Mouse (Mus musculus) G1E (cell line): ENCODE measurements around the gene Fpr-rs6. TPM values are rescaled to one million over a fixed set of nuclear protein-coding genes. Genes with fewer than 3 reads are reported as not detected.

ENCODE experiments used
- ATAC-seq: 2 replicates; pipeline ENCODE4 v1.8.0; 2016; ENCODE audit warnings: mild to moderate bottlenecking; ENCODE audit not compliant: insufficient number of reproducible peaks, poor library complexity, low FRiP score, severe bottlenecking; ENCODE audit errors: extremely low read depth
- DNase-seq: peaks from one replicate; pipeline ENCODE4 v3.0.0; 2012; ENCODE audit warnings: low spot score
- H3K27me3 ChIP-seq: 2 replicates; pipeline ENCODE4 v1.6.1; 2012; ENCODE audit warnings: mild to moderate bottlenecking, low read length, inconsistent platforms; ENCODE audit not compliant: insufficient read depth
- H3K36me3 ChIP-seq: replicated peaks from 2 replicates; pipeline ENCODE3; 2012; ENCODE audit warnings: mild to moderate bottlenecking, inconsistent platforms
- H3K4me1 ChIP-seq: 2 replicates; pipeline ENCODE4 v1.6.1; 2012; ENCODE audit warnings: low read depth, low read length, inconsistent platforms, mixed read lengths; ENCODE audit not compliant: insufficient read depth
- H3K4me3 ChIP-seq: 2 replicates; pipeline ENCODE4 v1.5.1; 2012; ENCODE audit warnings: low read depth, mild to moderate bottlenecking, inconsistent platforms, low read length, moderate library complexity, mixed read lengths
- H3K9me3 ChIP-seq: replicated peaks from 2 replicates; pipeline ENCODE4 v1.6.1; 2012; ENCODE audit warnings: inconsistent platforms
- CTCF ChIP-seq: IDR thresholded peaks from 2 replicates; pipeline ENCODE4 v1.5.1; 2012; ENCODE audit warnings: low read depth, low read length, inconsistent platforms, mixed read lengths
- GATA1 ChIP-seq: IDR thresholded peaks from 2 replicates; pipeline ENCODE4 v1.6.1; 2012; ENCODE audit warnings: borderline replicate concordance, low read length, inconsistent platforms, mixed read lengths
- GATA2 ChIP-seq: IDR thresholded peaks from 2 replicates; pipeline ENCODE4 v1.6.1; 2012; ENCODE audit warnings: low read depth, low read length, inconsistent platforms, borderline replicate concordance
- POLR2AphosphoS5 ChIP-seq: IDR thresholded peaks from 2 replicates; pipeline ENCODE4 v1.6.1; 2012; ENCODE audit warnings: low read depth, low read length, inconsistent platforms; ENCODE audit not compliant: insufficient replicate concordance
- TAL1 ChIP-seq: conservative IDR thresholded peaks from 2 replicates; pipeline ENCODE4 v1.6.1; 2012; ENCODE audit warnings: low read depth, low read length, inconsistent platforms, mixed read lengths
- polyA plus RNA-seq: library from polyadenylated mRNA; stranded (reverse); fragments of >175 nt; gene quantifications from 2 replicates; pipeline ENCODE4 v1.2.3, GENCODE M21; 2012
- total RNA-seq, 2 experiments: library from RNA; stranded (forward) in 1 of 2; stranded (reverse) in 1 of 2; fragments of 200-1000 nt in 1 of 2; fragments of >200 nt in 1 of 2; fragmentation: Nextera tagmentation in 1 of 2; gene quantifications; 2 replicates each; pipeline ENCODE4 v1.2.3; 2014 to 2017

The Fpr-rs6 gene
- total RNA-seq (2014; fragmentation: Nextera tagmentation) (not detected in 2 replicates), total RNA-seq (2017) (not detected in 2 replicates), polyA plus RNA-seq (not detected in 2 replicates)

GRCm38 (mm10) chr17:20182997-20183396, at the start of gene Fpr-rs6:
Fpr-rs6 (minus strand) TSS chr17:20183097.
- Histone ChIP-seq H3K36me3 (no peaks in the 10 kb centered on the region), H3K4me3 (no peak within 1 kb of the TSS), H3K9me3 (no peaks in the 10 kb centered on the region), H3K4me1 (no peaks in the 10 kb centered on the region), H3K27me3 (no peaks in the 10 kb centered on the region)
- no peak for TF ChIP-seq GATA1
- TF ChIP-seq TAL1, result no peak
- TF ChIP-seq CTCF, result no peak
- no peak for TF ChIP-seq POLR2AphosphoS5
- no peak for TF ChIP-seq GATA2
- ATAC-seq (no peak), DNase-seq (no peak)

Other genes starting within 250 kb of the Fpr-rs6 start
- gene Vmn2r104, start 134.8 kb downstream of the Fpr-rs6 start, total RNA-seq (2014; fragmentation: Nextera tagmentation), result not detected in 2 replicates
- 0.06 and 0.33 TPM in 2 replicates for gene Vmn2r104, start 134.8 kb downstream of the Fpr-rs6 start, total RNA-seq (2017)
- not detected in 2 replicates for gene Vmn2r104, start 134.8 kb downstream of the Fpr-rs6 start, polyA plus RNA-seq
- not detected in 2 replicates for gene Fpr-rs7, start 68.9 kb downstream of the Fpr-rs6 start, total RNA-seq (2014; fragmentation: Nextera tagmentation)
- 0.23 TPM in 1 of 2 replicates, not detected in the other for gene Fpr-rs7, start 68.9 kb downstream of the Fpr-rs6 start, total RNA-seq (2017)
- gene Fpr-rs7, start 68.9 kb downstream of the Fpr-rs6 start, polyA plus RNA-seq, result not detected in 2 replicates
- gene Vmn2r105, start 52.0 kb upstream of the Fpr-rs6 start, total RNA-seq (2014; fragmentation: Nextera tagmentation), result not detected in 2 replicates
- 0.06 and 0.11 TPM in 2 replicates for gene Vmn2r105, start 52.0 kb upstream of the Fpr-rs6 start, total RNA-seq (2017)
- not detected in 2 replicates for gene Vmn2r105, start 52.0 kb upstream of the Fpr-rs6 start, polyA plus RNA-seq
- not detected in 2 replicates for gene Vmn2r106, start 102.5 kb upstream of the Fpr-rs6 start, total RNA-seq (2014; fragmentation: Nextera tagmentation)
- gene Vmn2r106, start 102.5 kb upstream of the Fpr-rs6 start, total RNA-seq (2017), result not detected in 2 replicates
- not detected in 2 replicates for gene Vmn2r106, start 102.5 kb upstream of the Fpr-rs6 start, polyA plus RNA-seq
- not detected in 2 replicates for gene Vmn2r107, start 162.1 kb upstream of the Fpr-rs6 start, total RNA-seq (2014; fragmentation: Nextera tagmentation)
- gene Vmn2r107, start 162.1 kb upstream of the Fpr-rs6 start, total RNA-seq (2017), result under 0.01 and 0.06 TPM in 2 replicates
- not detected in 2 replicates for gene Vmn2r107, start 162.1 kb upstream of the Fpr-rs6 start, polyA plus RNA-seq
- not detected in 2 replicates for gene Vmn1r224, start 231.0 kb upstream of the Fpr-rs6 start, total RNA-seq (2014; fragmentation: Nextera tagmentation)
- gene Vmn1r224, start 231.0 kb upstream of the Fpr-rs6 start, total RNA-seq (2017), result 0.05 and 0.12 TPM in 2 replicates
- gene Vmn1r224, start 231.0 kb upstream of the Fpr-rs6 start, polyA plus RNA-seq, result not detected in 2 replicates